Mouse (Mus musculus): ENCODE measurements around the gene Cnot3.

GRCm38 (mm10) chr7:3656966-3657365, 11.9 kb downstream of the Cnot3 start:
- TF ChIP-seq CTCF (IDR thresholded peaks at IDR 0.05; ENCODE audit: extremely low read depth, insufficient read depth, insufficient read length, insufficient replicate concordance) (no peak), POLR2A (IDR thresholded peaks at IDR 0.05; ENCODE audit: low read depth, low read length) (no peak)
